In genomic region chr2:26609261-26609661, GRCm38 (mm10) we compare ENCODE assay signal across 25 mouse cellular contexts. TPM values are rescaled to one million over a fixed set of nuclear protein-coding genes. Genes with fewer than 3 reads are reported as not detected.
A peak's percentile ranks its signal among the peaks of the same experiment; 100 is the strongest.
DNase-seq lines count a peak whose midpoint lies in the region.
"Had no signal": no experiment of that assay in that cellular context is flagged by ENCODE, and none has a peak within 500 bp of the region (broad histone marks: within the 10 kb centered on the region; RNA-seq: fewer than 3 reads in every experiment).

No protein-coding gene starts in this region.

- intact Hi-C loops in heart, postnatal 14 days (cut with DNase I) = no loop called here

- DNase-seq in heart, adult 11 months = peak; percentile 99
- no peak for DNase-seq in heart, embryonic 10.5 days (ENCODE audit: low spot score)
- peak; percentile 61 for DNase-seq in 416B (ENCODE audit: low read depth)
- DNase-seq in MN1 (ENCODE audit: low spot score) = peak; percentile 29
- peak; percentile 45 to 69 for DNase-seq in heart, postnatal 14 days
- DNase-seq in cerebellum, postnatal 36 days = no peak
- DNase-seq in urinary bladder, postnatal 10 days (ENCODE audit: low spot score) = no peak
- DNase-seq: cerebellum, adult 9-10 months; kidney, postnatal 36 days; liver, embryonic 13.5 days; lung, embryonic 14.5 days; lung, postnatal 36 days; retina, postnatal 1 day; thymus, postnatal 36 days had no signal

- H3K36me3 ChIP-seq in heart, embryonic 10.5 days = no peaks in the 10 kb centered on the region
- H3K36me3 ChIP-seq: embryonic facial prominence, embryonic 13.5 days; forebrain, embryonic 15.5 days; hindbrain, embryonic 12.5 days; liver, embryonic 13.5 days; midbrain, embryonic 10.5 days had no signal

- no peak overlapping the region for H3K27ac ChIP-seq in heart, embryonic 10.5 days
- H3K27ac ChIP-seq: embryonic facial prominence, embryonic 13.5 days; forebrain, embryonic 15.5 days; hindbrain, embryonic 12.5 days; liver, embryonic 13.5 days; midbrain, embryonic 10.5 days had no signal

- H3K9me3 ChIP-seq in heart, embryonic 10.5 days = no peaks in the 10 kb centered on the region
- H3K9me3 ChIP-seq: embryonic facial prominence, embryonic 13.5 days; forebrain, embryonic 15.5 days; hindbrain, embryonic 12.5 days; liver, embryonic 13.5 days; midbrain, embryonic 10.5 days had no signal

- H3K4me1 ChIP-seq in heart, embryonic 10.5 days = peaks cover 28% of the 10 kb centered on the region

- peaks cover 8% of the 10 kb centered on the region; the same call in 1 of the 2 replicates for H3K27me3 ChIP-seq in heart, embryonic 10.5 days (ENCODE audit: insufficient read depth, poor library complexity, severe bottlenecking)
- H3K27me3 ChIP-seq: embryonic facial prominence, embryonic 13.5 days; Patski had no signal

- H3K4me3 ChIP-seq in heart, embryonic 10.5 days = no peak overlapping the region
- H3K4me3 ChIP-seq: embryonic facial prominence, embryonic 13.5 days; forebrain, embryonic 15.5 days; hindbrain, embryonic 12.5 days; liver, embryonic 13.5 days; midbrain, embryonic 10.5 days had no signal

RNA-seq across cellular contexts. Expression of gene Agpat2, which starts 5.0 kb away (rescaled TPM):
- 20.4 and 28.9 TPM in 2 replicates for polyA plus RNA-seq in heart, embryonic 10.5 days (2016; fragmentation: Nextera tagmentation; extraction: Ambion mirVana)
- 10 to 100 TPM; 47.8 to 51.8 TPM for total RNA-seq in heart, postnatal 14 days (2021)

RNA-seq across cellular contexts. Expression of gene Fam69b, which starts 19.0 kb away (rescaled TPM):
- polyA plus RNA-seq in heart, embryonic 10.5 days (2016; fragmentation: Nextera tagmentation; extraction: Ambion mirVana) = 15.7 and 18.2 TPM in 2 replicates
- 10 to 100 TPM; 15.4 to 17.0 TPM for total RNA-seq in heart, postnatal 14 days (2021)

RNA-seq across cellular contexts. Expression of gene Gm20532, which starts 22.8 kb away (rescaled TPM):
- polyA plus RNA-seq in heart, embryonic 10.5 days (2016; fragmentation: Nextera tagmentation; extraction: Ambion mirVana) = not detected in 2 replicates
- total RNA-seq in heart, postnatal 14 days (2021) = not detected
- total RNA-seq: layer of hippocampus, postnatal 14 days; midbrain, postnatal 0 days had no signal
- polyA plus RNA-seq: embryonic facial prominence, embryonic 13.5 days; forebrain, embryonic 15.5 days; heart, embryonic 14.5 days; hindbrain, embryonic 12.5 days; inflammation-experienced regulatory T-cells, adult 6 months; kidney, embryonic 14.5 days; limb, embryonic 11.5 days; liver, embryonic 13.5 days; lung, embryonic 14.5 days; midbrain, embryonic 10.5 days; Patski had no signal

RNA-seq across cellular contexts. Expression of gene Egfl7, which starts 29.4 kb away (rescaled TPM):
- 164 and 186 TPM in 2 replicates for polyA plus RNA-seq in heart, embryonic 10.5 days (2016; fragmentation: Nextera tagmentation; extraction: Ambion mirVana)
- 100 to 1,000 TPM; 224 to 237 TPM for total RNA-seq in heart, postnatal 14 days (2021)

Comparison
In these comparisons a context has a peak if more than half of its experiments do, and no peak if none do; other contexts are left out.
1. DNase-seq: peak in heart, adult 11 months (single experiment), 416B (single experiment), MN1 (single experiment) and heart, postnatal 14 days (2 of 2); none in heart, embryonic 10.5 days (single experiment), cerebellum, postnatal 36 days (0 of 2) and urinary bladder, postnatal 10 days (single experiment).